Mouse (Mus musculus) kidney, adult 18-20 months (tissue): ENCODE measurements at regions not wholly inside any gene's neighbourhood (a gene's known extent, or its start where the extent isn't known, plus 50 kb on each side); places are given as distances from the start of the nearest gene placed in this dataset.

ENCODE experiments used
- DNase-seq: peaks from one replicate; pipeline ENCODE4 v3.0.0; 2021

DNA sequence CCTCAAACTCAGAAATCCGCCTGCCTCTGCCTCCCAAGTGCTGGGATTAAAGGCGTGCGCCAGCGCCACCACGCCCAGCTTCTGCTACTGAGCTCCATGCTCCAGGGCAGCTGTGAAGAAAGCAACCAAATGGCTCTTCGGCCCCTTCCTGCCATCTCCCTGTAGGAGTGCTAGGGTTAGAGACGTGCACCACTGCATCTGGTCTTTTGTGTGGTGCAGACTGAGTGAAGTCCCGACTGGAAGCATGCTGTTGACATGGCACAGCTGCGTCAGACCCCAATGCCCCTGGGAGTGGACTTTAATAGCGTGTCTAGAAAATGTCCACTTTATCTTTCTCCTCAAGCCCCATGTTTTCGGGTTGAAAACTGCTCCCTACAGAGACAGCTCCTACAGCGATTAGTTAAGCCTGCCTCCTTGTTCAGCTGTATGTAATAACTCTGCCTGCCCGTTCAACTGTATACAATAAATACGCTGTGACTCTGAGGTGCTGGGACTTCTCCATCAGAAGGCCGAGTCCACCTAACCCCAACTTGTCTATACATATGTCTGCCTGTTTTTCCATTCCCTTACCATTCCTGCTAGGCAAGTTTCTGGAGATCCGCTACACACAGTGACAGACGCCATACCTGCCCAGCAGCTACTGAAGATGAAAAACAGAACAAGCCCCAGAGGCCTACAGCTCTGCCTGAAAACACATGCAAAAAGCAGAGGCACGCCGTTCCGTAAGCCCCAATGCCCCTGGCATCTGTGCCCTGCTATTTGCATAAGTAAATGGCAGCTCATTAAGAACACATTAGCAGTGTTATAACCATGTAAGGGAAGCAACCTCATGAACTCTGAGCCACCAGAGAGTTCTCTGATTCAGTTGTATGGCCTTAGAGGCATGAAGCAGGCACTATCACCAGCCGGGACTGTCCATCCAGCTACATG is 105.2 kb downstream of the Ier5 start:
- no peak for DNase-seq

DNA sequence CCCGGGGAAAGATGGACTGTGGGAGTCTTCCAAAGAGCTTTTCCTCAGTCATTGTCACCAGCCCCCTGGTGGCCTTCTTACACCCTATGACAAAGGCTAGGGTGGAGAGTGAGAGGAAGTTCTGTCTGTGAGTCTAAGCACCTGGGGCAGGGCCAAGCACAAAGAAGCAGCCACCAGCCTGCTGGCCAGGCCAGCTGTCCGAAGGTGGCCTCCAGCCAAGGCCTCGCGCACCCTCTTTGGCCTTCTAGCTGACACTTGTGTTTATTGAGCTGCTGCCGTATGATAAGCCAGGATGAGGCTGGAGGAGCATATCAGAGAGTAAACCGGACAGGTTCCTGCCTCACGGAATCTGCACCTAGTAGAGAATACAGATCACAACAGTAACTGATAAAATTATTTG is 99.0 kb upstream of the Cacna1e start:
- no peak for DNase-seq

DNA sequence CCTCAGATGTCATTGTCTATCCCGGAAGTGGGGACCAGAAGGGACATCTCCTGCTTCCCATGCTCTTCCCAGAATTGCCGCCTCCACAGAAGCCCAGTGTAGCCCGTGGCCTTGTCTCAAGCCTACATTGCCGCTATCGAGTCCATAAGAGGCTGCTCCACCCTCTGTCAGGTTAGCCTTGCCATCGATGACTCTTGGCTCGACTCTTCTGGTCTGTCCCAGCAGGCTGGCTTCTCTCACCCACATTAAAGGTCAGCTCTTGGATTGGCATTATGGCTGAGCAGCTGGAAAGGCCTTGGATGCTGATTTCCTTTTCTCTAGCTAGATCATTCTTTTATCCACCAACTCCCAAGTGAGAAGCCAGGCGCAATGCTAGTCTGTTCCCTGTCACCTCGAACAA is 98.5 kb upstream of the Cacna1e start:
- no peak for DNase-seq

DNA sequence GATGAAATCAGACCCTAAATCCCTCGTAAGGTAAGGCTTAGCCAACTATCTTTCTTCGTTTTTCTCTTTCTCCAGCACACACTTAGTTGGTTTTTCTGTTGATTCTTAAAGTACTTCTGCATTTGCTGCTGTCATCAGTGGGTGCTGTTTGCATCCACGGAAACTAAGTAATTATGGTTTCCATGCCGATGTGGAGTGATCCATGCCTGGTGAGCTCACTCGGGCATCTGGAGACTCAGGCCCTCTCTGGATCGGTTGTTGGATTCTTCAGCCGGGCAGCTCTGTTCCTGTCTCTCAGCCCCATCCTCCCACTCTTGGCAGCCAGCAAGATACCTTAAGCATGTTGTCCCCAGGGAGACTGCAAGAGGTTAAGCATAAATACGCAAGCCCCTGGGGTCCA is 97.4 kb upstream of the Cacna1e start:
- DNase-seq: no peak

DNA sequence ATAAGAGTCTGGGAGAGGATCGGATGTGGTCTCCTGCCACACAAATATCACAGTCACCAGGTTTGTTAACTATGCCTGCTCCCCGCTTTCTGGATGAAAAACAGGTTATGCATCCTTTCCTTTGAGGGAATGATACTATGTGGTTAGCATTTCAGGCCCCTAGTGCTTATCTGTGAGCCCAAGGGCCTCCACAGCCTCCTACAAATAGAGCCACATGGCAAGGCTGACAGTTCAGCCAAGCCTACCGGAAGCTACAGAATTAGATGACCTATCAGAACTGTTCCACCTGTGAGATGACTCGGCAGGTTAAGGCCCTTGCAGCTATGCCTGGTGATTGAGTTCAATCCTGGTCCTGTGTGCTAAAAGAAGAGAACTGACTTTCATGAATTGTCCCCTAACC is 91.4 kb upstream of the Cacna1e start:
- no peak for DNase-seq

DNA sequence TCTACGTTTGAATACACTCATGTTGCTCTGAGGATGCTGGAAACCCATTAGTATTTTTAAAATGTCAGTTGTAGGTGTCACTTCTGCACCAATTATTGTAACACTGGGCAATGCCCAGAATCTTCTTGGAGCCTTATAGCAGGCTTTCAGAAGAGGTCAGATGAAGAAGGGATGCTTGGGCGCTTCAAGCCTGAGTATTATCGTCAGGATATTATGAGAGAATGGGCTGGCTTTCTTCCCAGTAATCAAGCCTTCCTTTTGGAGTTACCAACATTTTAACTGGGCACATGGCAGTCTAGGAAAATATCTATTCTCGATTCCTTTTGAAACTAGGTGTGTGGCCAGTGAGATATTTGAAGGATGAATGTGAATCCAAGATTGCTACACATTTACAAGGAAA is 77.0 kb upstream of the Cacna1e start:
- no peak for DNase-seq

DNA sequence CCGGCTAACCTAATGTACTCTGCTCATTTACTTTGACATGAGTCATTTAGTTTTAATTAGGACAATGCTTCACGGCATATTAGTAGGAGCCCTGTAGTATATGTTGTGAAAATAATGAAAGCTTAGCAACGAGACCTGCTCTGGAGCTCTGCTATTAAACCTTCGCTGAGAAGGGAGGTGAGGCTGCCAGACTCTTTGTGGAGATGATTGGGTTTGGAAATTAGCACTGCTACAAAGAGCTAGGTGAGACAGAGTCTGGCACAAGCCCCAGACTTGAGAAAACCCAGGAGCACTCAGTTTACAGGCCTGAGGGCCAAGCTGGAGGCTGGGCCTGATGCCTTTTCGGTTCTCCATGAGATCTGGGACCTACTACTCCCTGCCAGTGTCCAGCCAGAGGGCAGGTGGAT is 72.3 kb upstream of the Cacna1e start:
- no peak for DNase-seq

DNA sequence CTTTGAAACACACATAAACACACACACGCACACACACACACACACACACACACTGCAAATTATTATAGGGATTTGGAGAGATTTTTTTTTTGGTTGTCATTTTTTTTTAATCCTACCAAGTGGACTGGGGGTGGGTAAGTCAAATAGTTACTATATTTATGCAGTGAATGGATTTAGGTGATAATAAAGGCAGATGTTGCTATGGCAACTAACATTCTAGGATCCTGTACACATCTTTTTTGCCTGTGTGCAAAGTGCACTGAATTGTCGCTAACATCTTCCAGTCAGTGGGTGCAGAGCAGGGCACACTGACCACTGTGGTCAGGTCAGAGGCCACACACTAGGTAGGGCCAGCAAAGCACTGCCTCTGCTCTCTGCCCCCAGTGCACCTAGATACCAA is 68.4 kb upstream of the Cacna1e start:
- no peak for DNase-seq
